Mouse (Mus musculus): Measurements from ENCODE around the gene Gm20824. TPM values are rescaled to one million over a fixed set of nuclear protein-coding genes. Genes with fewer than 3 reads are reported as not detected.

The Gm20824 gene
- polyA plus RNA-seq (2012; rRNA removed): not detected in 2 replicates

GRCm38 (mm10) chrY:8257607-8258006 is at the start of gene Gm20824:
Gene Gm20824, plus strand, starts transcription at chrY:8257907.

Other genes with a start within 250 kb of the Gm20824 start
- gene Gm20825, start 186.4 kb upstream of the Gm20824 start, polyA plus RNA-seq (2012; rRNA removed): not detected in 2 replicates